Comparison of ENCODE assay signal across 27 mouse cellular contexts in genomic region chr1:85799776-85800175, GRCm38 (mm10). TPM values are rescaled to one million over a fixed set of nuclear protein-coding genes. Genes with fewer than 3 reads are reported as not detected.
DNase-seq lines count a peak whose midpoint lies in the region; ATAC-seq and TF ChIP-seq lines count a peak whose summit lies in the region.
"Had no signal": no experiment of that assay in that cellular context is flagged by ENCODE, and none has a peak within 500 bp of the region (broad histone marks: within the 10 kb centered on the region; RNA-seq: fewer than 3 reads in every experiment).

No protein-coding gene starts in this region.

- no peak for TF ChIP-seq CTCF in intestine, postnatal 0 days (IDR thresholded peaks at IDR 0.05; ENCODE audit: low read depth)

- H3K27me3 ChIP-seq in intestine, embryonic 16.5 days (replicated peaks; ENCODE audit: control insufficient read depth, insufficient read depth, low read length): no peaks in the 10 kb centered on the region
- H3K27me3 ChIP-seq in intestine, postnatal 0 days (replicated peaks; ENCODE audit: control insufficient read depth, insufficient read depth, low read length): no peaks in the 10 kb centered on the region
- H3K27me3 ChIP-seq: forebrain, embryonic 15.5 days; heart, embryonic 13.5 days; limb, embryonic 15.5 days; midbrain, embryonic 13.5 days; neural tube, embryonic 12.5 days had no signal

- H3K4me3 ChIP-seq in intestine, embryonic 16.5 days (ENCODE audit: low read length): no peak overlapping the region
- no peak overlapping the region for H3K4me3 ChIP-seq in intestine, postnatal 0 days (ENCODE audit: low read depth, low read length)
- H3K4me3 ChIP-seq: forebrain, embryonic 15.5 days; heart, adult 2 months; heart, embryonic 13.5 days; left cerebral cortex, adult 2 months; limb, embryonic 15.5 days; midbrain, embryonic 13.5 days; neural tube, embryonic 12.5 days had no signal

- no peaks in the 10 kb centered on the region for H3K9me3 ChIP-seq in intestine, embryonic 16.5 days (ENCODE audit: control insufficient read depth, low read length)
- no peaks in the 10 kb centered on the region for H3K9me3 ChIP-seq in intestine, postnatal 0 days (ENCODE audit: control insufficient read depth)
- H3K9me3 ChIP-seq: forebrain, embryonic 15.5 days; G1E; heart, embryonic 13.5 days; limb, embryonic 15.5 days; midbrain, embryonic 13.5 days; neural tube, embryonic 12.5 days had no signal

- DNase-seq in lung, postnatal 36 days: peak; percentile 76
- no peak for DNase-seq in lung, postnatal 14 days
- no peak for DNase-seq in adrenal gland, adult 8-10 months
- DNase-seq in cerebellum, adult 11 months: no peak
- DNase-seq: adrenal gland, postnatal 10 days; cerebellum, adult 2 months; gastrocnemius, postnatal 14 days; heart, adult 2 months; heart, postnatal 14 days; kidney, adult 11 months; left cerebral cortex, postnatal 4 days; retina, postnatal 1 day; right cerebral cortex, postnatal 25 days; spleen, adult 18-20 months; thymus, postnatal 36 days had no signal

- H3K9ac ChIP-seq in intestine, embryonic 16.5 days (ENCODE audit: low read depth, low read length): no peak overlapping the region
- H3K9ac ChIP-seq in intestine, postnatal 0 days (ENCODE audit: low read depth, low read length): no peak overlapping the region
- H3K9ac ChIP-seq: forebrain, embryonic 15.5 days; heart, embryonic 13.5 days; limb, embryonic 15.5 days; midbrain, embryonic 13.5 days; neural tube, embryonic 12.5 days had no signal

- H3K36me3 ChIP-seq in intestine, embryonic 16.5 days (ENCODE audit: control insufficient read depth, insufficient read depth, low read length): no peaks in the 10 kb centered on the region
- 0 out of 2 replicates have a peak, but pooled peaks cover 5% of the 10 kb centered on the region for H3K36me3 ChIP-seq in intestine, postnatal 0 days (ENCODE audit: control insufficient read depth, insufficient read depth)
- H3K36me3 ChIP-seq: limb, embryonic 15.5 days had no signal

- H3K4me2 ChIP-seq in intestine, embryonic 16.5 days (ENCODE audit: low read depth, low read length): no peak overlapping the region
- H3K4me2 ChIP-seq in intestine, postnatal 0 days (replicated peaks; ENCODE audit: low read depth): no peak overlapping the region
- H3K4me2 ChIP-seq: forebrain, embryonic 15.5 days; heart, embryonic 13.5 days; limb, embryonic 15.5 days; midbrain, embryonic 13.5 days; neural tube, embryonic 12.5 days had no signal

- H3K4me1 ChIP-seq in intestine, embryonic 16.5 days (ENCODE audit: control insufficient read depth, insufficient read depth, low read length): peaks cover 19% of the 10 kb centered on the region; the same call in 1 of the 2 replicates
- 0 out of 2 replicates have a peak, but pooled peaks cover 3% of the 10 kb centered on the region for H3K4me1 ChIP-seq in intestine, postnatal 0 days (replicated peaks; ENCODE audit: control insufficient read depth, insufficient read depth, low read length)

- peak; percentile 32; the same call in 1 of the 2 replicates for ATAC-seq in intestine, embryonic 16.5 days
- no peak for ATAC-seq in intestine, postnatal 0 days
- 0 out of 2 replicates have a peak, but pooled peaks have one; percentile 11 for ATAC-seq in megakaryocyte progenitor cell, adult 5-6 weeks (replicated peaks; ENCODE audit: poor library complexity)
- ATAC-seq: activated CD4-positive, CD25-positive, alpha-beta regulatory T cell, adult 4 months; forebrain, embryonic 15.5 days; hindbrain, postnatal 0 days; midbrain, embryonic 13.5 days had no signal

- WGBS in intestine, embryonic 16.5 days: 67% methylated on average over 1 of the region's 1 CpGs
- WGBS in intestine, postnatal 0 days: 36% methylated on average over 1 of the region's 1 CpGs

- no peak overlapping the region for H3K27ac ChIP-seq in intestine, embryonic 16.5 days (ENCODE audit: low read length)
- no peak overlapping the region for H3K27ac ChIP-seq in intestine, postnatal 0 days (ENCODE audit: low read depth, low read length)
- H3K27ac ChIP-seq: forebrain, embryonic 15.5 days; heart, adult 2 months; heart, embryonic 13.5 days; hindbrain, postnatal 0 days; left cerebral cortex, adult 2 months; limb, embryonic 15.5 days; midbrain, embryonic 13.5 days; neural tube, embryonic 12.5 days had no signal

RNA-seq across cellular contexts. Expression of gene Cab39, which starts 6.5 kb away (rescaled TPM):
- 14.4 and 22.9 TPM in 2 replicates for polyA plus RNA-seq in intestine, embryonic 16.5 days (2015; fragmentation: Nextera tagmentation; extraction: Ambion mirVana)
- polyA plus RNA-seq in intestine, postnatal 0 days (2015; fragmentation: Nextera tagmentation; extraction: Ambion mirVana): 33.8 and 36.6 TPM in 2 replicates
- 83.1 and 84.9 TPM in 2 replicates for total RNA-seq in megakaryocyte progenitor cell, adult 5-6 weeks (2015)
- 122 and 126 TPM in 2 replicates for total RNA-seq in megakaryocyte progenitor cell, adult 5-6 weeks (2017)
- total RNA-seq in adrenal gland, adult 8-10 months (2022): 100 to 1,000 TPM; 103 to 136 (median 114) TPM

RNA-seq across cellular contexts. Expression of gene A630001G21Rik, which starts 21.3 kb away (rescaled TPM):
- polyA plus RNA-seq in intestine, embryonic 16.5 days (2015; fragmentation: Nextera tagmentation; extraction: Ambion mirVana): 0.56 and 1.3 TPM in 2 replicates
- polyA plus RNA-seq in intestine, postnatal 0 days (2015; fragmentation: Nextera tagmentation; extraction: Ambion mirVana): 0.55 and 0.78 TPM in 2 replicates
- total RNA-seq in megakaryocyte progenitor cell, adult 5-6 weeks (2015): 81.4 and 86.3 TPM in 2 replicates
- 57.5 and 65.8 TPM in 2 replicates for total RNA-seq in megakaryocyte progenitor cell, adult 5-6 weeks (2017)
- 1 to 10 TPM in 3 of 4 experiments, under 1 TPM in 1; 0.64 to 1.3 (median 1.1) TPM for total RNA-seq in adrenal gland, adult 8-10 months (2022)
- total RNA-seq: hindbrain, postnatal 0 days; left cerebral cortex, adult 2 months had no signal
- polyA plus RNA-seq: G1E had no signal

Comparison
In these comparisons a context has a peak if more than half of its experiments do, and no peak if none do; other contexts are left out.
1. RNA of gene A630001G21Rik, which starts 21.3 kb away (total RNA-seq): 57.5 to 86.3 TPM in megakaryocyte progenitor cell, adult 5-6 weeks; 0.64 to 1.3 TPM in adrenal gland, adult 8-10 months; every median in the first group is over 10 times any median in the second.